23 mouse cellular contexts compared by ENCODE assay signal in genomic region chr13:62973111-62973510, GRCm38 (mm10).
"Had no signal": no experiment of that assay in that cellular context is flagged by ENCODE, and none has a peak within 500 bp of the region (broad histone marks: within the 10 kb centered on the region; RNA-seq: fewer than 3 reads in every experiment).

No protein-coding gene starts in this region.

- H3K27ac ChIP-seq: gastrocnemius, adult 2 months; hindbrain, embryonic 10.5 days; hindbrain, embryonic 12.5 days; hindbrain, embryonic 14.5 days; intestine, embryonic 15.5 days; layer of hippocampus, adult 2 months; limb, embryonic 13.5 days; limb, embryonic 15.5 days had no signal

- H3K9me3 ChIP-seq: heart, embryonic 12.5 days; hindbrain, embryonic 10.5 days; hindbrain, embryonic 12.5 days; intestine, embryonic 15.5 days; limb, embryonic 13.5 days; limb, embryonic 15.5 days had no signal

- DNase-seq: gastrocnemius, adult 2 months; gastrocnemius, postnatal 10 days; gastrocnemius, postnatal 25 days; heart, postnatal 10 days; heart, postnatal 4 days; kidney, adult 18-20 months; kidney, adult 8-10 months; kidney, postnatal 10 days; kidney, postnatal 25 days; kidney, postnatal 4 days; left cerebral cortex, postnatal 4 days had no signal

- H3K4me2 ChIP-seq: heart, embryonic 12.5 days; hindbrain, embryonic 12.5 days; hindbrain, embryonic 14.5 days; intestine, embryonic 15.5 days; limb, embryonic 13.5 days; limb, embryonic 15.5 days had no signal

- H3K9ac ChIP-seq: heart, embryonic 12.5 days; hindbrain, embryonic 12.5 days; hindbrain, embryonic 14.5 days; intestine, embryonic 15.5 days; limb, embryonic 13.5 days; limb, embryonic 15.5 days had no signal

- H3K27me3 ChIP-seq: heart, embryonic 12.5 days; hindbrain, embryonic 12.5 days; intestine, embryonic 15.5 days; limb, embryonic 13.5 days; limb, embryonic 15.5 days had no signal

- H3K36me3 ChIP-seq: heart, embryonic 12.5 days; hindbrain, embryonic 10.5 days; hindbrain, embryonic 12.5 days; intestine, embryonic 15.5 days; limb, embryonic 15.5 days had no signal

- H3K4me1 ChIP-seq: hindbrain, embryonic 12.5 days; intestine, embryonic 15.5 days had no signal

- H3K4me3 ChIP-seq: gastrocnemius, adult 2 months; heart, embryonic 12.5 days; hindbrain, embryonic 10.5 days; hindbrain, embryonic 12.5 days; intestine, embryonic 15.5 days; layer of hippocampus, adult 2 months; limb, embryonic 13.5 days; limb, embryonic 15.5 days had no signal

- ATAC-seq: forebrain, embryonic 16.5 days; hindbrain, embryonic 16.5 days; inflammation-experienced regulatory T-cells, adult 6 months; intestine, embryonic 15.5 days; intestine, postnatal 0 days had no signal
